Mouse (Mus musculus) ovary, postnatal 10 days (tissue): Measurements from ENCODE around the gene Bcas3.
"Not testable (repeated sequence)": the region's sequence is repeated elsewhere in the genome, so short reads cannot be mapped to it uniquely, and the experiment has no call there.

Source experiments
- DNase-seq: peaks from one replicate; pipeline ENCODE4 v3.0.0; 2022; ENCODE audit warnings: low spot score

The Bcas3 gene

DNA sequence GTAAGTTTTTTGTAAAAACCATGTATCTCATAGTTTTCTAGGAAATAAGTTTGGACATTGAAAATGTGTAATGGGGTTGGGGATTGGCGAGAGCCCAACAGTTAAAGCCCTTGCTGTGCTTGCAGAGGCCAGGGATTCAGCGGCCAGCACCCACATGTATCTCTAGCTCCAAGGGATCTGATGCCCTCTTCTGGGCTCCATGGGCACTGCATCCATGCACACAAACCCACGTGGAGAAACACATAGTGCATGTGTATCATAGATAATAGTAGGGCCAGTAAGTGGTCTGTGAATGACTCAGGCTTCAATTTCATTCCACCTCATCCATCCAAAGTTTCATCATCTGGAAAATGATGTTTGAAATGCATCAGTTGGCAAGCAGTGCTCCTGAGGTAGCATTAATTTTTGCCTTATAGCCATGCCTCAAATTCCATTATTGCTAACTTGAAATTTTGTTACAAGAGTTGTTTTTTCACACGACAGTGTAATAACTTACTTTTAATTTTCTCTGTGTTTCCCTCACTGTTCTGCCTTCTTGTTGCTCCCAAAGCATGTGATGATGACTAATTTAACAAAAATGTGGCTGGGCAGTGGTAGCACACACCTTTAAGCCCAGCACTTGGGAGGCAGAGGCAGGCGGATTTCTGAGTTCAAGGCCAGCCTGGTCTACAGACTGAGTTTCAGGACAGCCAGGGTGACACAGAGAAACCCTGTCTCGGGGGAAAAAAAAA lies 129.9 kb downstream of the Bcas3 start:
- DNase-seq = no peak

DNA sequence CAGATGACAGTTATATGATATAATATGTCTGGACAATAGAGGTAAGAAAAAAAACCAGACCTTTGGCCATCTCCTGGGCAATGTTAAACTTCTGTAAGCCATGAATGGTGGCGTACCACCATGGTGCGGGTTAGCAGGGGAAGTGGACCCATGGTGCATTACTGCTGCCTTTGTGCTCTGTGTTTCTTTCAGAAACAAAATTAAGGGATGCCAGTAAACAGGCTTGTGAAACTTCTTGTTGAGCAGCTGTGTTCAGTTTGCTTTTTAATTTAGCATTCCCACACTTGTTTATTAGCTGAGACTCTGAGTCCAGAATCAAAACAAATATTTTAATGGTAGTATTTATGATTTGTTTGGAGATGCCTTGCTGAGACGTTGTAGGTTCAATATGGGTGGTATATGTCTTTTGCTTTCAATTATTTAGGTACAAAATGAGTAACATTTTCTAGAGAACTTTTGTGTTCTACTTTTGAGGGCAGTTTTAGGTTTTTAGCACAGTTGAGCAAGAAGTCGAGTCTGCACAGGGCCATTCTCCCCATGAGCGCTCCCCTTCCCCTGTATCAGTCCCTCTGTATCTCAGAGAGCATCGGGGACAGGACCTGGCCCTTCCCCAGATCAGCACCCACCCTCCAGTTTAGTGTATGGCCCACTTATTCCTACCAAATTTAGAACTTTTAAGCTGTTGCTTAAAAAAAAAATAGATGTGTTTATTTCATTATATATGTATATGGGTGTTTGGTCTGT lies 132.4 kb downstream of the Bcas3 start:
- DNase-seq = no peak

DNA sequence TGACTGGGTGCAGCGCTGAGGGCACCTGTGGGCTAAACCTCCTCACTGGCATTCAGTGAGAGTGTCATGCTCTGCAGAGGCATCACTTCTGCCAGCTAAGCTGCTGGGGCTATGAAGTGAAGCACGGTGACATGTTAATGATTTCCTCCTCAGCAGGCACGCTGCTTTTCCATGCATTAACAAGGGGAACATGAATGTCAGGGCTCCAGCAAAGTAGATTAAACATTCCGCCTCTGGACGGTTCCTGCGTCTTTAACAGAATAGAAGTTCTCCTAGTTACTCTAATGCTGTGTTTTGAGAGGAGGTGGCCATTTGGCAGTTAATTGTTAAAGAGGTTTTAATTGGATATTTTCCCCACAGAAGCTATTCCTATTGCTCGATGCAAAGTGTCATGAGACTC lies 134.5 kb downstream of the Bcas3 start:
- no peak for DNase-seq

DNA sequence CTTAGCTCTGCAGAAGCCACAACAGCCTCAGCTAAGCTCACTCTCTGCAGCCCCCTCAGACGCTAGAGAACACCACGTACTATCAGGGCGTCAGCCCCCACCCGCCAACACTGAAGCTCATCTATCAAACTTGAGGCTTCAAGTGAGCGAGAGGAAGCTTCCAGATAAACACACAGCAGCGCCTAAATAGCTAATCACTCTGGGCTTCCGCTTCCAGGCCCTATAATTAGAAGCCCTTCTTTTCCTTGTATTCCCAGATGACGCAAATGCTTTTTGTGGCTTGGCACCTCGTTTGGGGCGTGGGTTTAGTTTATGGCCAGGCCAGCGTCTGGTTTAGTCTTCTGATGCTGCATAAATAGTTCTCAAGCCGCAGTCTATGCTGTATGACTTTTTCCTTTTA lies 139.3 kb downstream of the Bcas3 start:
- DNase-seq = no peak

DNA sequence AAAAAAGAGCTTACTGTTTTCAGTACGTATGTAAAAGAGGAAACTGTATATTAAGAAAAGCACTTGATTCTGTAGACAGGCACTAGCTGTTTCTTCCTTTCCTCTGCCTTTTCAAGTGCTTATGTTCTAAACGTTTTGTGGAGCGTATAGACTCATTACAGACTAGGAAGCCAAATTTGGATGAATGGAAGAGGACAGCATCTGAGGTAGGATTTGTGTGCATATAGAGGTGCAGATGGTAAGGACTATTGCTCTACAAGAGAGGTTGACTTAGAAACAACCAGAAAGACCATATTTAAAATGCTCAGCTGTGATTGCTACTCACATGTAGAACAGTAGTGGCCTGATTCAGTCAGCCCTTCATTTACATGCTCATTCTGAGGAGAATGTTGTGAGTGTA lies 139.7 kb downstream of the Bcas3 start:
- DNase-seq = no peak

DNA sequence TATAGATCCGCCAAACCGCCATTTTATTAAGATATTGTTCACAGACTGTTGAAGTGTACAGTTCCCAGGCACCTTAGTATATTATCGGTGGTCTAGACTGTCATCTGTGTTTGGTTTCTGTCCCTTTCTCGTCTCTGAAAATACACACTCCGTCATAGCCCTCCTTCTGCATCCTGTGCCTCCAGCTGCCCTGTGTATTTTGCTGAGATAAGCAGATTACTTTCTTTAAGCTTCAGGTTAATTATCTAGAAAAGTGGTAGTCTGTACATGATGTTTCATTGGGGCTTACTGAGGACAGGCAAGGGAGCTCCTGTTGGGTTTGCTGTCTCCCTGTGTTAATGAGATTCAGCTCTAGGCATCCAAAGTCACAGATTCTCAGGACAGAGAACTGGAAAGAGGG lies 146.6 kb downstream of the Bcas3 start:
- no peak for DNase-seq

DNA sequence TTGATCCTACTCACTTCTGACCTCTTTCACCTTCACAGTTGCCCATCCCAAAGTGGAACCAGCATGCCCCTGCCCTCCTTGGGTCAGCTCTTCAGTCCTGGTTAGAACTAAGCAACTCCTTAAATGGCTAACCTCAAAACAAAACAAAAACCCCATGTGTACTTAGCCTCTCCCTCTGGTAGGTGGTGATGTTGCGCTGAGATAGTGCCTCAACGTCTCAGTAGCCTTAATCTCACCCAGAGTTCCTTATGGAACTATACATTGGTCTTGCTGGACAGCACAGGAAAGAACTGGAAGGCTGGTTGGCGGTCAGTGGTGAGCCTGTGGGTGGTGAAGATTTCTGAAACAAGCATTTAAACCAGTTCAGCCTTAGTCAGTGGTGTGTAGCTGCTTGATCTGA lies 149.1 kb downstream of the Bcas3 start:
- DNase-seq = no peak

DNA sequence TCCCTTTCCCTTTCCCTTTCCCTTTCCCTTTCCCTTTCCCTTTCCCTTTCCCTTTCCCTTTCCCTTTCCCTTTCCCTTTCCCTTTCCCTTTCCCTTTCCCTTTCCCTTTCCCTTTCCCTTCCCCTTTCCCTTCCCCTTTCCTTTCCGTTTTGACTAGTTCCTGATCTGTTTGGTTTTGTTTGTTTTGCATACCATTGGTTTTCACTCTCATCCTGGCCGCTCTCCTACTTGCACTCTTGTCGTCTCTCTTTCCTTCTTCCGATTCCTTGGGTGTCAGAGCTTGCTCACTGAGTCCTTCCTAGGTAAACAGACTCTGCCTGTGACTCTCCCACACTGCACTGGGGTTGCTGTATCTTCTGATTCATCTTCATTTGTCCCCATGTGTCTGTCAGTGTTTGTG lies 151.8 kb downstream of the Bcas3 start:
- DNase-seq = not testable (repeated sequence)

DNA sequence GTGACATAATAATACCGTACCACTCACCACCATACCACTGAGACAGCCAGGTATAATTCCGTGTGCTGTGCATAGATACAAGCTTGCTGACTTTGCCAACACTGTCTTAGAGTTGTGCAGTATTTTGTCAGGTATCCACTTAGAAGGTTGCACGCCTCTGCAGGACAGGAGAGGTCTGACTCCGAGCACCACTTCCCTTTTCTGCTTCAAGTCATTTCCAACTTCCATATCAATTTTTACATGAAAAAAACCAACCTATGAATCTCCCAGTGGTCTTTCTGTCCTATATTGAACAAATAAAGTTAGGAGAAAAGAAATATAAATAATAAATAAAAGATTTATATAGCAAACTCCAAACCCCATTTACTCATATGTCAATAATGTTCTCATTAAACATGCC lies 152.8 kb downstream of the Bcas3 start:
- no peak for DNase-seq

DNA sequence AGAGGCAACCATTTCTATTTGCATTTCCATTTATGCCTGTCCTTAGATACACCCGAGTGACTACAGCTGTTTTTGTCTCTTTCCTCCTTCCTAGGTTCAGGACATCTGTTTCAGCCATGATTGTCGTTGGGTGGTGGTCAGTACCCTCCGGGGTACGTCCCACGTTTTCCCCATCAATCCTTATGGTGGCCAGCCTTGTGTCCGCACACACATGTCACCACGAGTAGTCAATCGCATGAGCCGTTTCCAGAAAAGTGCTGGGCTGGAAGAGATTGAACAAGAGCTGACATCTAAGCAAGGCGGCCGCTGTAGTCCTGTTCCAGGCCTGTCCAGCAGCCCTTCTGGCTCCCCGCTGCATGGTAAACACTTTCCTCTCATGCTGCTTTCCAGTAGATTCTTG lies 156.4 kb downstream of the Bcas3 start:
- DNase-seq = no peak

DNA sequence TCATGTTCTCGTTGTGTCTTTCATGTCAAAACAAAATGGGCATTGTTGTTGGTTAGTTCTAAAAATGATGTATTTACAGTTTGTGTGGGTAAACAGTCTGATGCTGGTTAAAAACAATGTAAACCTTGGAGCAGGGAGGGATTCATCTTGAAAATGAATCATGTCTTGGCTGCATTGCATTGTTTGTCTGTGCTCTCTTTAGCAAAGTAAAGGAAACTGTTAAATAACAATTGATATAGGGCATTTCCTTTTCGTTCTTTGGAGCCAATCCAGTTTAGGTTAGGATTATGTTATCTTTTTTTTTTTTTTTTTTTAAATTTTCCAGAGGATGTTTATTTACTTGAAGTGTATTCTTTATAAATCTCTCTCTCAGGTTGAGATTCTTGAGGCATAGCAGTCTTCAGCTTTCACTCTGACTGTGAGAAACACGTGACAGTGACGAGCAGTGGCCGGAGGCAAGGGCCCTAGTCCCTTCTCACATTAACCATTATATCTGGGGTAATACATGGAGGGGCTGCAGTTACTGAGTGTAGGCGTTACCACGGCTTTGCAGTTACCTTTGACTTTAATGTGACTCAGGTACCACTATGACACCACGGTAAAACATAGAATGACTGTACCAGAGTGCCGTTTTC lies 158.4 kb downstream of the Bcas3 start:
- DNase-seq = no peak

DNA sequence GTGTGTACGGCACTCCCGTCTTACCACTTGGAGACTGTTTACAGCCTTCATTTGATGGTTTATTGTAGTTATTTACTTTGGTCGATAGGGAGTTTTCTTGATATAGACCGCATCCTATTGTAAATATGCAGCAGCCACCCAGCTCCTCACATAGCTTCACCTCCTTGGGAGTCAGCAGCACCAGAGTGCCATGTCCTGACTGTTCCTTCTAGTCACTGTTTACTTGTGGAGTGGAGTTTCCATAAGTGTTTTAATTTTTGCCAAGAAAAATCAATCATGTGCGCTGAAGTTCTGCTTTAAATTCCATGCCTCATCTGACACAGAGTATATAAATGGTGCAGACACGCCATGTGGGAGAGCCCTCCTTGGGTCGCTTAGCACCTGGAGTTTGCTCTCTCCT lies 163.8 kb downstream of the Bcas3 start:
- DNase-seq = no peak

DNA sequence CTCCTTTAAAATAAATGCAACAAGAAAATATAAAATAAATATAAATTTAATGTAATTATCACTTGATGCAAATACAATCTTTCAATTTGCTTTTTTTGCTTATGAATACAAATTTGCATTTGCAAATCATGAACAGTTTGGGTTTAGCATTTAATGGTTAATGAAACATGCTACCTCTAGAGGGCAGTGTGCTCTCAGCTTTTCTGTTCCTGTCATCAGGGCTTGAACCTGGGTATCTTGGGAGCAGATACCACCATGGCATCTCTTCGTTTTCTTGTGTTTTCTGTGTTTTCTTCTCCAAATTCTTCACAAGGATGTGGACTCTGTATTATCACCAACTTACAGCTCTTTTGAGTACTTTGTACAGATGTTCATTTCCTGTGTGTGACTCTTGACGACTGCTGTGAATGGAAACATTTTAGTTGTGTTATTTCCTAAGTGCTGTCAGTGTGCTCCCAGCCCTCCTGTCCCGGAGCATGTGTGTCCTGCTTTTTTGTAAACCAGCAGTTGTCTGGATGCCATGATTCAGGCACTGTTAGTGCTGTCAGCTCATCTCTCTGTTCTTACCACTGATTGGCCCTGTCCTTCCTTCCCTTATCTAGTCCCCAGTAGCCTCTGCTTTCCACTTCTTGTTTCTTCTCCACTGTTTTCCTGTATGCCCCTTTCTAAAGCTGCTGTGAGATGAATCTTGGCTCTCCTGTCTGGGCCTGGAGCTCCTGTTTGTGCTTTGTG lies 165.2 kb downstream of the Bcas3 start:
- DNase-seq = no peak

DNA sequence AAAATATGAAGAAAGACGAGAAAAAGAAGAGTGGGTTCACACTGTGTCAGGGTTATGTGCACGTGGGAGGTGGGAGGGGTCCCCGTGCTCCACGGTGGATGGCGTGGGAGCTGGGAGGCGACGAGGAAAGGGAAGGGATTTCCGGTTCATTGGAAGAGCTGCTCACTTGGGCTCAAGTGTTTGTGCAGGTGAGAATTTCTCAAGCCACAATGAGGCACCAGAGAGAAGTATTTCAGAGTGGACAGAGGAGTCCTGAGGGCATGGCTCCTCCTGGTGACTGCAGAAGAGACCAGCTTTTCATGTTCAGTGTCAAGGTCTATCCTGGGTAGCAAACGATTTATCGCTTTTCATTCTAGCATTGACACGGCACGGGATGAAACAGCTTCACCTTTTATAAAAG lies 167.3 kb downstream of the Bcas3 start:
- DNase-seq = no peak

DNA sequence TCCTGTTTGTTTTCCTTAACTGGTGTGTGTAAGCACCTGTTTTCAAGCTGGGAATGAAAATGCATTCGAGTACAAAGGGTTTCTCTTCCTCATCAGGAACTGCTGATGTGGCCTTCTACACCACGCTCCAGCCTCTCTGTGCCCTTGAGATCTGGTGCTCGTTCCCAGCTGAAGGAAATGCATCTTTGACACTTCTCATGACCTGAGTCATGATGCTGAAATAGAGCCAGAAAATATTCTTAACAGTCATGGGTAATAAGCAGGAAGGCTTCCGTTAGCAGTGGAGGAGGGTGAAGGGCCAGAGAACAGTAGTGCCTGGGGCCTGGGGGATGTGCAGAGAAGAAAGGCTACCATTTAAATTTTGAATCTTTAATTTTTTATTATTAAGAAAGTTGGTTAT lies 168.0 kb downstream of the Bcas3 start:
- DNase-seq = no peak

DNA sequence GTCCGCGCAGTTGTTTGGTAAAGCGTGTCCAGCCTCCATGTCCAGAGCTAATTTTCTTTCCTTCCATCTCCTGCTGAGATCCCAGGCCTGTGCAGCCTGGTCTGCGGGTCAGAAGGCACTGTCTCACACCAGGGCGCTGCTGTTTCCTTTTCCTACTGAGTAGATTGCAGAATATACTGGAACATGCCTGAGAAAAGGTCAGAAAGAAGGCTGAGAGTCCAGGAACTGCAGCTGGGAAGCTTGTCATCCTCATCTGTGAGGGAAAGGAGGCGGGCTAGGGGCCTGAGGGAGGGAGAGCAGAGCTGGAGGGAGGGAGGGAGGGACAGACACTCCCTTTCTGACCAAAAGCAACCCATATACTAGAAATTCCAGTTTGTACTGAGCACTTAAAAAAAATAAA lies 170.7 kb downstream of the Bcas3 start:
- DNase-seq = no peak

DNA sequence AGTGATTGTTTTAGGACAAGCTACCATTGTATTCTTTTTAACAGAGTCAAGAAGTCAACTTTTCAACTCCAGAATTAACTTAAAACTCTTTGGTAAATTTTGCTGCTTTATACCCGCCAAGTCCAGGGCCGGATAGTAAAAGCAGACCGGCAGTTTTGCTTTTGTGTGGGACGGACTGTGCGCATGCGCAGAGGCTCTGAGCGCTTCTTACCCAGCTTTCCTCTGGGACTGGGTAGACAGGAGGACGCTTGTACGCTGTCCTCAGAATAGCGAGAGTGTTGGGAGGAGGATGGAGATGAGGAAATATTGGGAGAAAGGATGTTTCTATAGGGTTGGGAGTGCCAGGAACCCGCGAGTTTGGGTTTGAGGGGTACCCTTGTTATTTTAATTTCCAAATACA lies 171.2 kb downstream of the Bcas3 start:
- peak; percentile 39 for DNase-seq

DNA sequence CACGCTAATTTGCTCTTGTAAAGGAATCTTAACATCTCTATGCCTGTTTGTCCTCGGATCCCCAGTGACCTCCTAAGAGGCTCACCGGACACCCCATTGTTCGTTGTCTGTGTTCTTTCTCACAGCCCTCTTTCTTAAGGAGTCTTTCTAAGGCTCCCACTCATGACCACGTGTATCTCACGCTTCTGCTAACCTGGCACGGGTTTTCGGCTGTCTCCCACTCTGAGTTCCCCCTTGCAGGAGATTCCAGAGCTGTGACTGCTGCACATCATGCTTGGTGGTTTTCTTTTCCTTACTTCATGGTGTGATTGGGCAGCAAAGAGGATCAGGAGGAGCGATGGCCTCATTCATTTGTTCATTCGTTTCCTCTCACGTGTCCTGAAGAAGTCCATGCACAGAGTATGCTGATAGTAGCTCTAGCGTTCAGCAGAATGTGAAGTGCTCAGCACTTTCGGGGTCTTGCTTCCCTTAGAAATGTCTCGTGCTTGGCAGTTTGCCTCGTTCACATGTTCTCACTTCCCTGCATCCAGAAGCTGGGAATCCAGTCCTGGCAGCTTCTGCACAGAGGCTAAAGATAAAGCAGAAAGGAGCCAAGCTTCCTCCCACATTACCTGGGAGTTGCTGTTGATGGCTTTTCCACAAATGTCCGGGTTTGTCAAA lies 172.0 kb downstream of the Bcas3 start:
- DNase-seq = no peak

DNA sequence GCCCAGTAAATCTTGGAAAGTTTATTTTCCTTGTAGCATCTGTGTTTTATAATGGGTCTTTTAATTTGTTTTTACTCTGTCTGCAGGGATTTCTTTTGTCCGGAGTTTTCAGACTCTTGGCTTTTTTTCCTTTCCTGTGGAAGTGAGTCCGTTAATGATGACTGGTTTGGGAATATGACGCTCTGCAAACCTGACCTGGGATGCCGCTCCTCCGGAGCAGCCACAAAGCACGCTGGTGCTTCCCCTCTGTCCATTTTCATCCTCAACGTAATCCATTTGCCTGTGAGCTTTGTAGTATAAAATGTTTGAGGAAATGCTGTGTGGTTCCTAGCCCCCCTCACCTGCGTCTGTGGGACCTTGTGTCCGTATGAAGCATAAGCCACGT lies 172.5 kb downstream of the Bcas3 start:
- DNase-seq = no peak

DNA sequence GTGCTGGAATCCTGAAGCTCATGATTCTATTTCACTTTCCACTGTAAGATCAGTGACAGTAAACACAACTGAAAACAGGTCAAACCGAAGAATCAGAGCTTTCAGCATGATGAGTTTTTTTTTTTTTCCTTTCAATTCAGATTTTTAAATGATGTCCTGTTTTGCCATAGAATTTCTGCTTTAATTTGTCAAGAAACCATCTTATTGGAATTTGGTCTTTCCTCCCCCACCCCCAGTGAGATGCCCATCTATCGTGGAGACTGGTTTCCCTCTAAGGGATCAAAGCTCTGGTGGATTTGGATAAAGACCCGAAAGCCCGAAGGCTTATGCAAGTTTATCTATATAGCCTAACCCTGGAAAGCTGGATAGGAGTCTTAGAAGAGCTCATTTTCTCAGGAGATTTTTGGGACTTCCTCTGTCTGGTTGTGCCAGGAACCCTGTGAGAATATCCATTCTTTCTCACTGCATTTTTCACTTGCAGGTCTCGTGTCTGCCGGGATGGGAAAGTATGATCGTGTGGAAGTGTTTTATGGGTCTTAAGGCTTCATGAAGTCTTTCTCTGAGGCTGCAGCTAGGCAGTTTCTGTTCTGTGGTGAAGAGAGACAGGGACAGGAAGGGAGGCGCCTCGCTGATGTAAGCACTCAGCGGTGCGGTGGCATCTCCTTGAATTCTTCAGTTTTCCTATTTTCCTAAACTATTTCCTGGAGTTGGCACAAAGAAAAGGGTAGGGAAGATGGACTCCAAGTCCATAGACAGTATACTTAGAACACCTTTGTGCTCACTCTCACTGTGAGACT lies 173.2 kb downstream of the Bcas3 start:
- DNase-seq = no peak

DNA sequence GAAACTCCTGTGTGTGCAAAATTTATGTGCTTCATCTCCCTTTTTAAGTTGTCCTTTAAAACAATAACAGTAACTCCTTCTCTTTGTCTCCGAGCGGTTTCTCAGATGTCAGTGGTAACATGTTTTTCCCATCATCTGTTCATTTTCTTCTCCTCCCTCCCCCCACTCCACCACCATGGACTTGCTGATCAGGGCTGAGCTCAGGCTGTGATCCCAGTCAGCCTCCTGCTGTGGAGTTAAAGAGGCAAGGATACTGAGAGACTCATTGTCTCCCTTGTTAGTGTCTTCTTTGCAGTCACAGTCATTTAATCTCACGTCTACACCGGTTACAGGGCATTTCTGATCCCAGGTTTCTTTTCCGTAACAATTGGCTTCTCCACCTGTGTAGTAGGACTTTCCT lies 174.3 kb downstream of the Bcas3 start:
- no peak for DNase-seq
